Mouse (Mus musculus): ENCODE data around the gene Rcsd1.

The Rcsd1 gene

GRCm38 (mm10) chr1:165628603-165629002 lies 81.0 kb downstream of the Rcsd1 start:
- DNase-seq (ENCODE audit: low spot score in 2 of 2) = no peak

GRCm38 (mm10) chr1:165625896-165626295 lies 83.7 kb downstream of the Rcsd1 start:
- DNase-seq (ENCODE audit: low spot score in 2 of 2) = no peak

GRCm38 (mm10) chr1:165625058-165625457 lies 84.5 kb downstream of the Rcsd1 start:
- DNase-seq (ENCODE audit: low spot score in 2 of 2) = no peak

- DNase-seq (ENCODE audit: low spot score in 2 of 2) = no peak
These were observed 91.3 kb downstream of the Rcsd1 start for GRCm38 (mm10) chr1:165618201-165618624.

GRCm38 (mm10) chr1:165617166-165617891 lies 92.2 kb downstream of the Rcsd1 start:
- no peak for DNase-seq (ENCODE audit: low spot score in 2 of 2)

- DNase-seq (ENCODE audit: low spot score in 2 of 2) = no peak
These were observed 92.9 kb downstream of the Rcsd1 start for GRCm38 (mm10) chr1:165616652-165617051.

- DNase-seq (ENCODE audit: low spot score in 2 of 2) = no peak
These were observed 94.8 kb downstream of the Rcsd1 start for GRCm38 (mm10) chr1:165614793-165615192.

- no peak for DNase-seq (ENCODE audit: low spot score in 2 of 2)
These were observed 95.6 kb downstream of the Rcsd1 start for GRCm38 (mm10) chr1:165613926-165614325.

GRCm38 (mm10) chr1:165612714-165613113 lies 96.8 kb downstream of the Rcsd1 start:
- no peak for DNase-seq (ENCODE audit: low spot score in 2 of 2)

GRCm38 (mm10) chr1:165610321-165610999 lies 99.1 kb downstream of the Rcsd1 start:
- DNase-seq (ENCODE audit: low spot score in 2 of 2) = no peak

- DNase-seq (ENCODE audit: low spot score in 2 of 2) = no peak
These were observed 99.8 kb downstream of the Rcsd1 start for GRCm38 (mm10) chr1:165609495-165610320.

GRCm38 (mm10) chr1:165608904-165609303 lies 100.7 kb downstream of the Rcsd1 start:
- no peak for DNase-seq (ENCODE audit: low spot score in 2 of 2)

- no peak for DNase-seq (ENCODE audit: low spot score in 2 of 2)
These were observed 103.8 kb downstream of the Rcsd1 start for GRCm38 (mm10) chr1:165605774-165606173.

GRCm38 (mm10) chr1:165605108-165605507 lies 104.4 kb downstream of the Rcsd1 start:
- DNase-seq (ENCODE audit: low spot score in 2 of 2) = no peak

- no peak for DNase-seq (ENCODE audit: low spot score in 2 of 2)
These were observed 105.4 kb downstream of the Rcsd1 start for GRCm38 (mm10) chr1:165604203-165604602.

- no peak for DNase-seq (ENCODE audit: low spot score in 2 of 2)
These were observed 106.3 kb downstream of the Rcsd1 start for GRCm38 (mm10) chr1:165603218-165603617.

- no peak for DNase-seq (ENCODE audit: low spot score in 2 of 2)
These were observed 107.7 kb downstream of the Rcsd1 start for GRCm38 (mm10) chr1:165601775-165602280.

All from frontal cortex, postnatal 10 days (tissue).